Mouse (Mus musculus) megakaryocyte, adult 5-6 weeks (primary cell): ENCODE data around the gene Chst5. TPM values are rescaled to one million over a fixed set of nuclear protein-coding genes. Genes with fewer than 3 reads are reported as not detected.
"Not testable (repeated sequence)": the region's sequence is repeated elsewhere in the genome, so short reads cannot be mapped to it uniquely, and the experiment has no call there.

Experiments used
- ATAC-seq: 2 replicates; pipeline ENCODE4 v1.8.0; 2016; ENCODE audit warnings: mild to moderate bottlenecking, inconsistent platforms; ENCODE audit not compliant: poor library complexity, severe bottlenecking
- total RNA-seq, 2 experiments: library from RNA; stranded (forward) in 1 of 2; stranded (reverse) in 1 of 2; fragments of 153-499, 151-499 nt in 1 of 2; fragments of 221-1000, 200-1000 nt in 1 of 2; gene quantifications; 2 replicates each; pipeline versions ENCODE4 v1.2.3 to v1.2.4; 2015 to 2017

Chst5 gene
- total RNA-seq, 2 experiments from 2014 or later: not detected

GRCm38 (mm10) chr8:111877711-111878110, 32.5 kb downstream of the Chst5 start:
- peak; percentile 23; the same call in 1 of the 2 replicates for ATAC-seq

GRCm38 (mm10) chr8:111876355-111876948, 33.8 kb downstream of the Chst5 start, which contains the start of gene Tmem170:
Gene Tmem170, minus strand, starts transcription at chr8:111876750.
- peak; percentile 95 for ATAC-seq

- ATAC-seq: peak; percentile 50
These were observed 34.5 kb downstream of the Chst5 start for GRCm38 (mm10) chr8:111875758-111876157.

- ATAC-seq: no peak
These were observed 39.0 kb downstream of the Chst5 start for GRCm38 (mm10) chr8:111871278-111871677.

- ATAC-seq: no peak
These were observed 39.9 kb downstream of the Chst5 start for GRCm38 (mm10) chr8:111870379-111870778.

- ATAC-seq: no peak
These were observed 41.6 kb downstream of the Chst5 start for GRCm38 (mm10) chr8:111868664-111869063.

- ATAC-seq: no peak
These were observed 44.4 kb downstream of the Chst5 start for GRCm38 (mm10) chr8:111865857-111866256.

GRCm38 (mm10) chr8:111865130-111865852, 45.0 kb downstream of the Chst5 start:
- no peak for ATAC-seq

GRCm38 (mm10) chr8:111864648-111865047, 45.6 kb downstream of the Chst5 start:
- no peak for ATAC-seq

GRCm38 (mm10) chr8:111863280-111863679, 47.0 kb downstream of the Chst5 start:
- ATAC-seq: peak; percentile 89

GRCm38 (mm10) chr8:111855977-111856376, 54.3 kb downstream of the Chst5 start:
- ATAC-seq: no peak

GRCm38 (mm10) chr8:111853861-111854501, 56.3 kb downstream of the Chst5 start, which contains the start of gene Cfdp1:
Gene Cfdp1, minus strand, starts transcription at chr8:111854291.
- ATAC-seq: peak; percentile 100

- ATAC-seq: not testable (repeated sequence)
These were observed 57.0 kb downstream of the Chst5 start for GRCm38 (mm10) chr8:111853219-111853618.

GRCm38 (mm10) chr8:111846746-111847145, 63.5 kb downstream of the Chst5 start:
- ATAC-seq: no peak

Other genes starting within 250 kb of the Chst5 start
- gene Ctrb1, start 219.4 kb downstream of the Chst5 start, total RNA-seq (2015): not detected in 2 replicates
- not detected in 2 replicates for gene Ctrb1, start 219.4 kb downstream of the Chst5 start, total RNA-seq (2017)
- gene Bcar1, start 166.6 kb downstream of the Chst5 start, total RNA-seq (2015): 0.21 TPM in 1 of 2 replicates, not detected in the other
- not detected in 2 replicates for gene Bcar1, start 166.6 kb downstream of the Chst5 start, total RNA-seq (2017)
- 62.8 and 71.2 TPM in 2 replicates for gene Cfdp1, start 56.2 kb downstream of the Chst5 start, total RNA-seq (2015)
- gene Cfdp1, start 56.2 kb downstream of the Chst5 start, total RNA-seq (2017): 100 TPM in 2 replicates
- gene Tmem170, start 33.7 kb downstream of the Chst5 start, total RNA-seq (2015): 1.6 and 2.9 TPM in 2 replicates
- 1.4 and 1.8 TPM in 2 replicates for gene Tmem170, start 33.7 kb downstream of the Chst5 start, total RNA-seq (2017)
- gene Tmem231, start 23.4 kb upstream of the Chst5 start, total RNA-seq (2015): not detected in 2 replicates
- gene Tmem231, start 23.4 kb upstream of the Chst5 start, total RNA-seq (2017): 0.33 TPM in 1 of 2 replicates, not detected in the other
- gene Gabarapl2, start 30.3 kb upstream of the Chst5 start, total RNA-seq (2015): 69.8 and 82.1 TPM in 2 replicates
- 46.0 and 55.7 TPM in 2 replicates for gene Gabarapl2, start 30.3 kb upstream of the Chst5 start, total RNA-seq (2017)
- gene Adat1, start 81.9 kb upstream of the Chst5 start, total RNA-seq (2015): 0.83 and 1.1 TPM in 2 replicates
- gene Adat1, start 81.9 kb upstream of the Chst5 start, total RNA-seq (2017): 1.5 and 1.7 TPM in 2 replicates
- 42.1 and 50.9 TPM in 2 replicates for gene Kars, start 100.9 kb upstream of the Chst5 start, total RNA-seq (2015)
- 73.4 and 79.0 TPM in 2 replicates for gene Kars, start 100.9 kb upstream of the Chst5 start, total RNA-seq (2017)
- gene Terf2ip, start 101.0 kb upstream of the Chst5 start, total RNA-seq (2015): 9.4 and 11.9 TPM in 2 replicates
- gene Terf2ip, start 101.0 kb upstream of the Chst5 start, total RNA-seq (2017): 11.4 and 13.3 TPM in 2 replicates
- 0.41 and 1.9 TPM in 2 replicates for gene Gm6793, start 104.6 kb upstream of the Chst5 start, total RNA-seq (2015)
- gene Gm6793, start 104.6 kb upstream of the Chst5 start, total RNA-seq (2017): 0.07 and 0.20 TPM in 2 replicates